Comparison of ENCODE assay signal across 8 mouse cellular contexts in the genomic region with DNA sequence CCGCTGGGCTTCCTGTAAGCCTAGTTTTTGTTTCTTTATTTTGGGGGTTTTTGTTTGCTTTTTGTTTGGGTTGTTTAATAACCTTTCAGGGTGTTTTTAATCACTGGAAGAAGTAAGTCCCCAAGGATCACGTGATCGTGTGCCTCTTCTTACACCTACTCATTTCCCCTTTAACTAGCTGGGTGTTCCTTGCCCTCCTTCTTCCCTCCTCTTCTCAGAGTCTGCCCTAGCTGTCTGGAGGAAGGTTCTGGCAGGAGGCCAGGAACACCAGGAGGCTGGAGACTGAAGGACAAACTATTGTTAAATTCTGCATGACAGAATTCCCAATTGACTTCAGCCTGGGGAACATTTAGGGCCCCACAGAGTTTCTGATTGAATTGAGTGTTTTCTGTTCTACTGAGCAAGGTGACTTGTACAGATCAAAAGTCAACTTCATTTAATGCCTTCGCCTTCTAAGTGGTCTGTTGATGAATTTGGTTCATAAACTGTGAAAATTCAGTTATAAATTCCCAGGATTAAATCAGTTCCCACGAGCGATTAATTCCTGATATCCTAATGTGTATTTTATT.
DNase-seq lines count a peak whose midpoint lies in the region; TF ChIP-seq lines count a peak whose summit lies in the region.

No protein-coding gene starts in this region.

- intact Hi-C loops in left cerebral cortex, postnatal 25 days (cut with DNase I), result loop anchor here (5.0 kb wide), 1 partner anchor 182 kb away; no protein-coding TSS in a partner anchor
- intact Hi-C loops in left cerebral cortex, adult 2 months (cut with DNase I), result no loop called here

- no peak overlapping the region for H3K27ac ChIP-seq in left cerebral cortex, adult 2 months

- TF ChIP-seq CTCF in left cerebral cortex, adult 2 months (IDR thresholded peaks at IDR 0.05), result no peak
- TF ChIP-seq CTCF in brain, embryonic 14.5 days (IDR thresholded peaks at IDR 0.05; ENCODE audit: borderline replicate concordance, extremely low read depth, insufficient read depth, insufficient read length), result no peak

- TF ChIP-seq POLR2A in brain, embryonic 14.5 days (IDR thresholded peaks at IDR 0.05; ENCODE audit: borderline replicate concordance, extremely low read depth, insufficient read depth, insufficient read length, poor library complexity, severe bottlenecking), result no peak

- H3K4me3 ChIP-seq in left cerebral cortex, adult 2 months, result no peak overlapping the region

- DNase-seq in cerebellum, adult 11-12 months, result peak; percentile 7
- DNase-seq in cerebellum, postnatal 4 days (ENCODE audit: low spot score in 2 of 2), result no peak
- DNase-seq in left cerebral cortex, postnatal 25 days (ENCODE audit: low spot score in 2 of 2), result peak; percentile 21 to 32
- no peak for DNase-seq in left cerebral cortex, adult 2 months (ENCODE audit: extremely low spot score in 1 of 2, low spot score in 2 of 2)
- DNase-seq in brain, embryonic 14.5 days (ENCODE audit: low read depth), result peak; percentile 68
- DNase-seq in lung, postnatal 36 days, result peak; percentile 8
- DNase-seq in spleen, adult 18-20 months, result no peak
- DNase-seq in thymus, postnatal 36 days, result no peak

Comparison
In these comparisons a context has a peak if more than half of its experiments do, and no peak if none do; other contexts are left out.
1. DNase-seq: peak in cerebellum, adult 11-12 months (single experiment), left cerebral cortex, postnatal 25 days (2 of 2), brain, embryonic 14.5 days (single experiment) and lung, postnatal 36 days (single experiment); none in cerebellum, postnatal 4 days (0 of 2), left cerebral cortex, adult 2 months (0 of 2), spleen, adult 18-20 months (0 of 2) and thymus, postnatal 36 days (0 of 2).